Mouse (Mus musculus): ENCODE results near the gene Nfam1. TPM values are rescaled to one million over a fixed set of nuclear protein-coding genes. Genes with fewer than 3 reads are reported as not detected.

Gene Nfam1
- polyA plus RNA-seq, 1 experiment, result 0.04 TPM

DNA sequence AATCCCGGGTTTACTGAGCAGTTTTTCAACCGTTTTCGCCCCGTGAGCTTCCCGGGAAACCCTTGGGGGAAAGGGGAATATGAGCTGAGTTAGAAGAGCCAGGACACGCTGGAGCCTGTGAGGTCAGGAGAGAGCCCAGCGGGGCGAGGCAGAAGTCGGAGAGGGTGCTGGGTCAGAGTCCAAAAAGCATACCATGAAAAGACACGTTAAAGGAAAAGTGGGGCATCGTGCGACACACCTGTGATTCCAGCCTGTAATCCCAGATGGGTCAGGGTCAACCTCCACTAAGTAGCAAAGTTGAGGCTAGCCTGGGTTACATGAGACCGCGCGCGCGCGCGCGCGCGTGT lies 10.2 kb upstream of the Nfam1 start:
- Histone ChIP-seq H3K27me3 (ENCODE audit: control insufficient read depth) (no peaks in the 10 kb centered on the region), H3K9me3 (ENCODE audit: control insufficient read depth, low read length) (peaks cover 7% of the 10 kb centered on the region), H3K4me3 (replicated peaks) (no peak overlapping the region), H3K36me3 (ENCODE audit: control insufficient read depth) (no peaks in the 10 kb centered on the region), H3K4me1 (ENCODE audit: control insufficient read depth) (no peaks in the 10 kb centered on the region)
- no peak for TF ChIP-seq TAL1 (IDR thresholded peaks at IDR 0.05; ENCODE audit: low read length)
- no peak for TF ChIP-seq GATA1 (IDR thresholded peaks at IDR 0.05; ENCODE audit: low read length)

DNA sequence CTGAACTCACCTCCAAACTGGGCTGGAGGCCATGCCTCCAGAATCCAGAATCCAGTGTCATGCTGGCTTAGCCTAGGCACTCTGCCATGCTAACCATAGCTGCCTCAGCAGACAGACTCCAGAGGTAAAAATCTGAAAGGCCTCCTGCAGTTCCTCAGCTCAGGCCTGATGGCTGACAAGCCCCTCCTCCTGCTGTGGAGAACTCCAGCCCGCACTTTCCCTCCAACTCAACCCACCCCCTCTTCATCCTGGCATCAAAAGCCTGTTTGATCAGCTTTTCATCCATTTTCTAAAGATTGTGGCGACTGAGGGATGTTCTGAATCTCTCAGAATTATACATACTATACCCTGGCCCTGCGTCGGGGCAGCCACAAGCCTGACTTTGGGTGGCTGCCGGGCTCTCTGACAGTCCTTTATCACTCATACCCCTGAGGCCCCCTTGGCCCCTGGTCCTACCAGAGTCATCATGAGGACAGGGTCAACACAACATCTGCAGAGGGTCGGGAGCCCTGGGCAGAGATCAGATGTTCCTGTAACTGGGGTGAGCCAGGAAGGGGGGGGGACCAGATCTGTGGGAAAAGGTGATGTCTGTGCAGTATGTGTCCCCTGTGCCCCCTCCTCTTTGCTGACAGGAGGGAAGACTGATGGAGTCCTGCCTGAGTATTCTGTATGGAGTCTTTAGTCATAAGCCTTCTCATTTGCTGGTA lies 9.7 kb upstream of the Nfam1 start:
- no peak for TF ChIP-seq TAL1 (IDR thresholded peaks at IDR 0.05; ENCODE audit: low read length)
- TF ChIP-seq GATA1 (IDR thresholded peaks at IDR 0.05; ENCODE audit: low read length), result no peak
- Histone ChIP-seq H3K4me1 (ENCODE audit: control insufficient read depth) (no peaks in the 10 kb centered on the region), H3K36me3 (ENCODE audit: control insufficient read depth) (no peaks in the 10 kb centered on the region), H3K4me3 (replicated peaks) (no peak overlapping the region), H3K27me3 (ENCODE audit: control insufficient read depth) (no peaks in the 10 kb centered on the region), H3K9me3 (ENCODE audit: control insufficient read depth, low read length) (peaks cover 7% of the 10 kb centered on the region)

DNA sequence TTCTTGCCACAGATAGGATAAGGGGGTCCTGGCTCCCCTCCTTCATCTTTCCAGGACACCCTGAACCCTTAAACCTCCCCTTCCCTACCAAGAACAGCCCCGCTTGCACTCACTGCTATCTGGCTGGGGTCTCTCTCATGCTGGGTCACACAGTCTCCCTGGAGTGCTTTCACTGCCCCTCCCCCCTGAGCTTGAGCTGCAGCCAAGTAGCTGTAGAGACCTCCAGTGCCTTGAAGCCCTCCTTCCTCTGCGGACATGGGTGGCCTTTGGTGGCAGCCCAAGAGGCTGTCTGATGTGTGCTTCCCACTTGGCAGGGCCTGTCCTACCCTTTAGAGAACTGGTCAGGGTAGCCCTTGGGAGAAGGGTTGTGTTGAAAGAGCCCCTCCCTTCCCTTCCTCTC lies 7.0 kb upstream of the Nfam1 start:
- no peak for TF ChIP-seq GATA1 (IDR thresholded peaks at IDR 0.05; ENCODE audit: low read length)
- no peak for TF ChIP-seq TAL1 (IDR thresholded peaks at IDR 0.05; ENCODE audit: low read length)
- Histone ChIP-seq H3K4me1 (ENCODE audit: control insufficient read depth) (no peaks in the 10 kb centered on the region), H3K4me3 (replicated peaks) (no peak overlapping the region), H3K9me3 (ENCODE audit: control insufficient read depth, low read length) (no peaks in the 10 kb centered on the region), H3K27me3 (ENCODE audit: control insufficient read depth) (no peaks in the 10 kb centered on the region), H3K36me3 (ENCODE audit: control insufficient read depth) (no peaks in the 10 kb centered on the region)

DNA sequence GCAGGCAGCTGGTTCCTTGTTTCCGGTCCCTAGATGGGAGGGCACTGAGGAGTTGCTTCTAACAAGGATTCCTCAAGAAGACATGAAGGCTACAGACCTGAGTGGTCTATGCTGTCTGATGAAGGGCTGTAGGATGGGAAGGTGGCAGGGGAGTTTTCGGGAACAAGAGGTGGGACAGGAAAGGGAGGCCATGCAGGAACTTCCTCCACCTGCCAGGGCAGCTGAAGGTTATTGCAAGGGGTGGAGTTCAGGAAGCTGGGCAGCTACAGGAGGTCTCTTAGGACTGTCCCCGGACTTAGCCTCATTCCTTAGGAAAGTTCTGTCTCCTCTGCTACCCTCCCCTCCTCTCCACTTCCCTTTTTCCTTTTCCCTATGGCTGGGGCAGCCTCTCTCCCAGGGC lies 5.7 kb upstream of the Nfam1 start:
- TF ChIP-seq TAL1 (IDR thresholded peaks at IDR 0.05; ENCODE audit: low read length), result no peak
- TF ChIP-seq GATA1 (IDR thresholded peaks at IDR 0.05; ENCODE audit: low read length), result no peak
- no peaks in the 10 kb centered on the region for H3K9me3 ChIP-seq (ENCODE audit: control insufficient read depth, low read length)
- H3K4me3 ChIP-seq (replicated peaks), result no peak overlapping the region
- no peaks in the 10 kb centered on the region for H3K36me3 ChIP-seq (ENCODE audit: control insufficient read depth)
- peaks cover 9% of the 10 kb centered on the region for H3K27me3 ChIP-seq (ENCODE audit: control insufficient read depth)
- H3K4me1 ChIP-seq (ENCODE audit: control insufficient read depth), result no peaks in the 10 kb centered on the region; the same call in 1 of the 2 replicates

DNA sequence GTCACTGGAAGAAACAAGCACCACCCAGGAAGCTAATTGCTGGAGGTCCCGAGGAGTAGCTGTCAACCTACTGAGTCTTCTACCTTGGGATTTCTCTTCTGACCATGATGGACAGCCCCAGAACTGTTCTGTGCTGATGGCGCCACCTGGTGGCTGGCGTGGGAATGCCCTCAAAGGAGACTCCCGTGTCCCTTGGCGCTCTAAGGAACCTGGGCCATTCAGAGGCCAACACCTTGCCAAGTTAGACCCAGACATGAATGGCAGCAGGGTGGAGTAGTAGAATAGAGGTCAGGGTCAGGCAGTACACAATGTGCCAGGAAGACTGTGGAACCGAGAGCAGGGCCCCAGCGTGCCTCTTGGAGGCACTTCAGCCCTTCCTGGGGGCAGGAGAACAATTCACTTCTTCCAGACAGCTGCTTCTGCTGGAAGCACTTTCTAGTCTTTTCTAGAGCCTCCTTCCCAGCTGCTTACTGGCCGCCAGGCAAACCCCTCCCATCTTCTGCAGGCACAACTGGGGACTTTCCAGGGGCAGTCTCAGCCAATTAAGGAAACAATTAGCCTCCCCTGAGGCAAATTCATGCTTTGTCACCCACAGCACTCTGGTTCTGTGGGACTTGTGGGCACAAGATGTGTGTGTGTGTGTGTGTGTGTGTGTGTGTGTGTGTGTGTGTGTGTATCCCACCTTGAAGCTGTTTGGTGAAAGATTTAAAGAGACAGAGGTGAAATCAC lies 4.8 kb upstream of the Nfam1 start:
- TF ChIP-seq TAL1 (IDR thresholded peaks at IDR 0.05; ENCODE audit: low read length) (no peak), GATA1 (IDR thresholded peaks at IDR 0.05; ENCODE audit: low read length) (no peak)
- Histone ChIP-seq H3K36me3 (ENCODE audit: control insufficient read depth) (no peaks in the 10 kb centered on the region), H3K4me1 (ENCODE audit: control insufficient read depth) (no peaks in the 10 kb centered on the region; the same call in 1 of the 2 replicates), H3K4me3 (replicated peaks) (no peak overlapping the region), H3K9me3 (ENCODE audit: control insufficient read depth, low read length) (no peaks in the 10 kb centered on the region), H3K27me3 (ENCODE audit: control insufficient read depth) (peaks cover 15% of the 10 kb centered on the region)

DNA sequence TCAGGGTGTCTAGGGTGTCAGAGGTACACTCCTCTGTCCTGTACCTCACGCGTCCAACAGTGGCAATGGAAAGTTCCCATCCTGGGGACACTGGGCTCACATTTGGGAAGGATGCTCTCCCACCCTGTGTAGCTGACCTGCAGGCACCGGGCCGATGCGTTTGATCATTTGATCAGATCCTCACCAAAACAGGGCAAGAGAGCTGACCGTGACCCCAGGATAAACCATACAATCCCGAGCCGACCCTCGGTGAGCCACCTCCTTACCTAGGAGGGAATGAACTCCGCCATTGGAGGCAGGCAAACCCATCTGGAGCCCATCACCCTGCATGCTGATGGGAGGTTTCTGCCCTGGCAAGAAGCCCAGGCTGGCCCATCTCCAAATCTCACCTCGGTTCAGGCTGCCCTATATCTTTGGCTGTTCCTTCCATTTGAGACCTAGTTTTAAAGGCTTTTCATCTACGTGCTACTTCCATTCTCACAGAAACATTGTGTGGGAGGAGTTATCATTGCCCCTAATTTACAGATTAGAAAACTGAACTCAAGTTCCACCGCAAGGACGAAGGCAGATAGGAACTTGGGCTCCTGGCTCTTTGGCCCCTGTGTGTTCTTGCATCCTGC lies 3.9 kb upstream of the Nfam1 start:
- no peaks in the 10 kb centered on the region; the same call in 1 of the 2 replicates for H3K4me1 ChIP-seq (ENCODE audit: control insufficient read depth)
- H3K9me3 ChIP-seq (ENCODE audit: control insufficient read depth, low read length), result no peaks in the 10 kb centered on the region
- H3K27me3 ChIP-seq (ENCODE audit: control insufficient read depth), result peaks cover 20% of the 10 kb centered on the region
- H3K4me3 ChIP-seq (replicated peaks), result no peak overlapping the region
- TF ChIP-seq GATA1 (IDR thresholded peaks at IDR 0.05; ENCODE audit: low read length) (no peak), TAL1 (IDR thresholded peaks at IDR 0.05; ENCODE audit: low read length) (no peak)
- H3K36me3 ChIP-seq (ENCODE audit: control insufficient read depth), result no peaks in the 10 kb centered on the region

DNA sequence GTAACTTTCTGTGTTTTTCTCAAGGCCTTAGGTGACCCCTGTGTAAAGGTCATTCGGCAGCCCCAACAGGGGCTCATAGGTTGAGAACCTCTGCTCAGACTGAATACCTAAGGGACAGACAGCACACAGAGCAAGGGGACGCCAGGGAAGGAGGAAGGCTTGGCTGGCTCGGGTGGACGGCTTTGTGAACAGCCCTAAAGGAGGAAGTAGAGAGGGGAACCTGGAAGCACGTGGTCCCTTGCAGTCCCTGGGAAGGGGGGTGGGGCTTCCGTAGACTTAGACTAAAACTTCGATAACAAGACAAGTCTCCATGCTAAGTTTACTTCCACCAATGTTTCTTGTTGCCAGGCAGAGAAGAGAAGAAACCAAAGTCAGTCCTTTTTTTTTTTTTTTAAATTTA lies 3.0 kb upstream of the Nfam1 start:
- TF ChIP-seq TAL1 (IDR thresholded peaks at IDR 0.05; ENCODE audit: low read length) (no peak), GATA1 (IDR thresholded peaks at IDR 0.05; ENCODE audit: low read length) (no peak)
- no peak overlapping the region for H3K4me3 ChIP-seq (replicated peaks)

DNA sequence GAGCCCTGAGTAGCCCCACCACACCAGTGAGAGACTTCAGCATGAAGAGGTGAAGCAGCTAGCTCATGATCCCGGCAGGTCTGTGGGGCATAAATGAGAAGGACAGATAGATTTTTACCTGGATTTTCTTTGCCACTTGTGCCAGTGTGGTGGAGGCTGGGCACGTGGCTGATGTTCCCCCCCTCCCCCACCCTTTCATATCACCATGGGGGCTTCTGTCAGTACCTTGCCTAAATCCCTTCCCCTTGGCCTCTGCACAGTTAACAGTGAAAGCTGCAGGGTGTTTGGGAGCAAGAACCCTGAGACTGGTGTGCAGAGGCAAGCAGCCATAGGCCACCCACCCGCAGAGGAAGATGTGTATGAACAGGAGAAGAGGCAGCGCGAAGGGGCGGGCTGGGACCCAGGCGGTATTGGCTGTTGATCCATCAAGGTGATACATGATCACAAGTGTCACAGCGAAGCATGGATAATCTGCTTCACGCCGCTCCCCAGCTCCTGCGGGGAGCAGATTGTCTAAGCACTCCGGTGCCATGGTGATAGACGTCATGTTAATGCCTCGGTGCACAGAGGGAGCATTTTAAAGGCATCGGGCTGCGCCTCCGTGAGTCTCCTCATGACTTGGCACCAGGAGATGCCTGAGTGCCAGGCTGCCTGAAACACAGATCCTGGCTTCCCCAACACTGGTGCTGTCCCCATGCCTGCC lies 1.3 kb upstream of the Nfam1 start:
- TF ChIP-seq GATA1 (IDR thresholded peaks at IDR 0.05; ENCODE audit: low read length) (no peak), TAL1 (IDR thresholded peaks at IDR 0.05; ENCODE audit: low read length) (no peak)
- H3K36me3 ChIP-seq (ENCODE audit: control insufficient read depth), result no peaks in the 10 kb centered on the region
- no peaks in the 10 kb centered on the region for H3K9me3 ChIP-seq (ENCODE audit: control insufficient read depth, low read length)
- no peaks in the 10 kb centered on the region; the same call in 1 of the 2 replicates for H3K4me1 ChIP-seq (ENCODE audit: control insufficient read depth)
- no peak overlapping the region for H3K4me3 ChIP-seq (replicated peaks)
- peaks cover 20% of the 10 kb centered on the region for H3K27me3 ChIP-seq (ENCODE audit: control insufficient read depth)

More for the DNA sequence above, 3.0 kb upstream of the Nfam1 start:
- Histone ChIP-seq H3K4me1 (ENCODE audit: control insufficient read depth) (no peaks in the 10 kb centered on the region; the same call in 1 of the 2 replicates), H3K36me3 (ENCODE audit: control insufficient read depth) (no peaks in the 10 kb centered on the region), H3K9me3 (ENCODE audit: control insufficient read depth, low read length) (no peaks in the 10 kb centered on the region), H3K27me3 (ENCODE audit: control insufficient read depth) (peaks cover 20% of the 10 kb centered on the region)

DNA sequence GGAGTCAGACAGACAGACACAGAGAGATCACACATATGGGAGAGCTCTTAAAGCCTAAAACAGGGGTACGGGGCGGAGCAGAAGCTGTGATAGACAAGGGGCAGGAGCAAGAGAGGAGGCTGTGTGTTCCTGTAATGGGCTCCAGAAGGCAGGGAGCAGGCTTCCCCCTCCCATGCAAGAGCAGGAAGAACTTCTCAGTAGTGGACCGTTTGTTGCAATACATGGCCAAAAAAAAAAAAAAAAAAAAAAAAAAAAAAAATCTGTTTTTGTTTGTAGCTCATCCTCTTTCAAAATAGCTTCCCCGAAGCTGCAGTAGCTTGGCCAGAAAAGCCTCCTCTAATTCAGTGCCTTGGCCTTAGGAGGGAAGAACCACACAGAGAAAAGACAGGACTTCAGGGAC lies 2.2 kb downstream of the Nfam1 start:
- no peaks in the 10 kb centered on the region; the same call in 1 of the 2 replicates for H3K4me1 ChIP-seq (ENCODE audit: control insufficient read depth)
- no peaks in the 10 kb centered on the region for H3K9me3 ChIP-seq (ENCODE audit: control insufficient read depth, low read length)
- no peak overlapping the region for H3K4me3 ChIP-seq (replicated peaks)
- TF ChIP-seq GATA1 (IDR thresholded peaks at IDR 0.05; ENCODE audit: low read length) (no peak), TAL1 (IDR thresholded peaks at IDR 0.05; ENCODE audit: low read length) (no peak)
- no peaks in the 10 kb centered on the region for H3K36me3 ChIP-seq (ENCODE audit: control insufficient read depth)
- H3K27me3 ChIP-seq (ENCODE audit: control insufficient read depth), result peaks cover 20% of the 10 kb centered on the region

All from erythroblast, embryonic 14.5 days (primary cell).